Mouse (Mus musculus) intestine, postnatal 0 days (tissue): ENCODE data around the gene Zfp831. TPM values are rescaled to one million over a fixed set of nuclear protein-coding genes. Genes with fewer than 3 reads are reported as not detected.

Source experiments
- ATAC-seq: fragments of 200-750 bp; cut with Nextera tagmentation; 2 replicates; pipeline ENCODE4 v1.8.0; 2017; ENCODE audit warnings: mild to moderate bottlenecking, moderate TSS enrichment, moderate library complexity
- H3K27ac ChIP-seq: fragments of 300-500 bp; sonication (generic); 2 replicates; pipeline ENCODE4 v1.5.1; 2014; ENCODE audit warnings: mild to moderate bottlenecking, low read depth, low read length, moderate library complexity
- H3K27me3 ChIP-seq: fragments of 300-500 bp; sonication (generic); replicated peaks from 2 replicates; pipeline ENCODE4 v1.6.1; 2014; ENCODE audit warnings: low read length, mixed read lengths; ENCODE audit not compliant: control insufficient read depth, insufficient read depth
- H3K36me3 ChIP-seq: fragments of 300-500 bp; sonication (generic); 2 replicates; pipeline ENCODE4 v1.6.1; 2014; ENCODE audit warnings: mild to moderate bottlenecking, moderate library complexity; ENCODE audit not compliant: control insufficient read depth, insufficient read depth
- H3K4me1 ChIP-seq: fragments of 300-500 bp; sonication (generic); replicated peaks from 2 replicates; pipeline ENCODE4 v1.6.1; 2014; ENCODE audit warnings: antibody characterized with exemption, low read length, mixed read lengths; ENCODE audit not compliant: control insufficient read depth, insufficient read depth
- H3K4me2 ChIP-seq: fragments of 300-500 bp; sonication (generic); replicated peaks from 2 replicates; pipeline ENCODE4 v1.6.1; 2014; ENCODE audit warnings: low read depth, mild to moderate bottlenecking, moderate library complexity
- H3K4me3 ChIP-seq: fragments of 300-500 bp; sonication (generic); 2 replicates; pipeline ENCODE4 v1.5.1; 2014; ENCODE audit warnings: low read depth, low read length
- H3K9ac ChIP-seq: fragments of 300-500 bp; sonication (generic); 2 replicates; pipeline ENCODE4 v1.6.1; 2014; ENCODE audit warnings: mild to moderate bottlenecking, low read depth, low read length
- H3K9me3 ChIP-seq: fragments of 300-500 bp; sonication (generic); 2 replicates; pipeline ENCODE4 v1.6.1; 2016; ENCODE audit warnings: mixed run types; ENCODE audit not compliant: control insufficient read depth
- CTCF ChIP-seq: sonication (generic); IDR thresholded peaks from 2 replicates; pipeline ENCODE4 v1.5.1; 2016; ENCODE audit warnings: low read depth, mild to moderate bottlenecking, control low read depth, antibody characterized with exemption, moderate library complexity
- WGBS: fragments of 180-500 bp; shearing (Covaris S2); extraction: QIAGEN DNeasy Blood & Tissue Kit; methylation state at CpG from one replicate; pipeline ENCODE4 v1.1.7; 2014; 5-methylcytosine and 5-hydroxymethylcytosine counted together
- polyA plus RNA-seq: library from polyadenylated mRNA; unstranded; fragments of >200 nt; fragmentation: Nextera tagmentation; extraction: Ambion mirVana; gene quantifications from 2 replicates; pipeline ENCODE4 v1.2.1, GENCODE M21; 2015

Gene Zfp831
- polyA plus RNA-seq, 1 experiment from 2014 or later = not detected

DNA sequence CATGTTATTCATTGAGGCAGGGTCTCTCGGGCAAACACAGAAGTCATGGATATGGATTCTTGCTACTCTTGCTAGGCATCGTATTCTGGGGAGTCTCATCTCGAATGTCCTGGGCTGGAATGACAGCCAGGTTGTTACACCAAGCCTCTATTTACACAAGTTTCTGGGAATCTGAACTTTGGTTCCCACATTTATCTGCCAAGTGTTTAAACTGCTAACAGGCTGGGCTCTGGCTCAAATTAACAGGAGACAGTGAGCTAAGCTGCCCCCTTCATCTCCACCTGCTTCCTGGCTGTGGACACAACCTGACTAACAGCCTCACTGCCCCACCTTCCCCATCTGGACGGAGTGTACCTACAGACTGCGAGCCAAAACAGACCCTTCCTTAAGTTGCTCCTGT lies 88.6 kb downstream of the Zfp831 start:
- Histone ChIP-seq H3K36me3 (no peaks in the 10 kb centered on the region), H3K9me3 (no peaks in the 10 kb centered on the region), H3K4me1 (no peaks in the 10 kb centered on the region), H3K9ac (no peak overlapping the region), H3K27me3 (no peaks in the 10 kb centered on the region), H3K27ac (no peak overlapping the region), H3K4me3 (no peak overlapping the region), H3K4me2 (no peak overlapping the region)
- ATAC-seq = no peak
- no peak for TF ChIP-seq CTCF
- WGBS = 43% methylated on average over 5 of the region's 5 CpGs

DNA sequence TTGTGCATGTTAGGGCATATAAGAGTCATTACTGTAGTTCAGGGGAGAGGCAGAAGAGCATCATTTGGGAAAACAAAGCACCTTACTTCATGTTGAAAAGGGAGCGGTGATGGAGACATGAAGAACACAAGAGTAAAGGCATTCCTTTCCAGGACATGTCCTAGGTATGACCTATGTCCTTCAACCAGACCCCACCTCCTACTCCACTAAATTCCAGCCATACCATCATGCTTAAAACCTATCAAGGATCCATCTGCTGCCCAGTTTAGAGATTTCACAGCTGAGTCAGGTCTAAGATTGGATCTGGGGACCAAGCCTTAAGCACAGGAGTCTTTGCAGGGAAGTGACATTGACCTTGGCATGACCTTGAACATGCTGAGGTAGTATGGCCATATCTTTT lies 91.9 kb downstream of the Zfp831 start:
- Histone ChIP-seq H3K36me3 (no peaks in the 10 kb centered on the region), H3K4me2 (no peak overlapping the region), H3K27ac (no peak overlapping the region), H3K9ac (no peak overlapping the region), H3K9me3 (no peaks in the 10 kb centered on the region), H3K4me1 (no peaks in the 10 kb centered on the region), H3K27me3 (no peaks in the 10 kb centered on the region), H3K4me3 (no peak overlapping the region)
- ATAC-seq = no peak
- TF ChIP-seq CTCF = no peak
- 90% methylated on average over 1 of the region's 1 CpGs for WGBS

DNA sequence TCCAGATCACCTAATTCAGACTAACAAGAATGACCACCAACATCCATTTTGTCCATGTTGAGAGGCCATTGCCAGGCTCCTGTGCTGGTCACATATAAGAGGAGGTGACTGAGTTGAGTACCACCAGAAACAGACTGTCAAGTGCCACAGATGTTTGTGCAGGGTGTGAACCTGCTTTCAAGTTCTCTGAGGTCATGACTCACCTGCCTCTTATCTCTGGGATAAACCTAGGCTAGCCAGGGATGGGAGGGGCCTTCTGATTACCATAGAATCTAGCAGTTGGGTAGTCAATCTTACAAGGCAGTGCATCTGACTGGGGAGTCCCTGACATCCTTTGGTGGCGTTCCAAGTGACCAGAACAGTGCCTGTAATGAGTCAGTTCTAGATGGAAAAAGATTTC lies 103.8 kb downstream of the Zfp831 start:
- peak; percentile 43; the same call in 1 of the 2 replicates for ATAC-seq

DNA sequence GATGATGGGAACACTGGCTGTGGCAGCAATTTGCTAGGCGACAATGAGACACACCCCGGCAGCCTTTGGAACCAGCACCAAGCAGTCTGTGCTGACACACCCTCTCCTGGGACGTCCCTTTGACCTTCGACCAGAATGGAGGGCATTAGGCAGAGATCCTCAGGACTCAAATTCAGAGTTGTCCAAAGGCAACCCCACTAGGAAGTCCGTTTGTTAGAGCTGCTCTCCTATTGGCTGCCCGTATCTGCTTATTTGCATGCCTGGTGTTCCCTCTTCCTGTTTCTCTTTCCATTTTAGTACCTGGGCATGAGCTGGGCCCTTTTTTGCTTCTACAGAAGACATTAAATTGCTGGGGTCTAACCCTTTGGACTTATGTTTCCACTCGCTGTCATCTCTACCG lies 105.0 kb downstream of the Zfp831 start:
- TF ChIP-seq CTCF = no peak
- Histone ChIP-seq H3K9me3 (no peaks in the 10 kb centered on the region), H3K27me3 (no peaks in the 10 kb centered on the region), H3K4me2 (peak overlapping the region; percentile 49), H3K36me3 (no peaks in the 10 kb centered on the region), H3K4me3 (peak overlapping the region; percentile 16; the same call in 1 of the 2 replicates), H3K9ac (no peak overlapping the region), H3K27ac (peak overlapping the region; percentile 65; the same call in 1 of the 2 replicates), H3K4me1 (0 out of 2 replicates have a peak, but pooled peaks cover 2% of the 10 kb centered on the region)
- peak; percentile 97 for ATAC-seq
- 31% methylated on average over 8 of the region's 8 CpGs for WGBS

More for the DNA sequence above, 103.8 kb downstream of the Zfp831 start:
- TF ChIP-seq CTCF = no peak
- WGBS = 34% methylated on average over 1 of the region's 1 CpGs
- Histone ChIP-seq H3K27me3 (no peaks in the 10 kb centered on the region), H3K4me3 (no peak overlapping the region), H3K4me1 (0 out of 2 replicates have a peak, but pooled peaks cover 2% of the 10 kb centered on the region), H3K36me3 (no peaks in the 10 kb centered on the region), H3K9me3 (no peaks in the 10 kb centered on the region), H3K9ac (no peak overlapping the region), H3K27ac (no peak overlapping the region), H3K4me2 (no peak overlapping the region)

DNA sequence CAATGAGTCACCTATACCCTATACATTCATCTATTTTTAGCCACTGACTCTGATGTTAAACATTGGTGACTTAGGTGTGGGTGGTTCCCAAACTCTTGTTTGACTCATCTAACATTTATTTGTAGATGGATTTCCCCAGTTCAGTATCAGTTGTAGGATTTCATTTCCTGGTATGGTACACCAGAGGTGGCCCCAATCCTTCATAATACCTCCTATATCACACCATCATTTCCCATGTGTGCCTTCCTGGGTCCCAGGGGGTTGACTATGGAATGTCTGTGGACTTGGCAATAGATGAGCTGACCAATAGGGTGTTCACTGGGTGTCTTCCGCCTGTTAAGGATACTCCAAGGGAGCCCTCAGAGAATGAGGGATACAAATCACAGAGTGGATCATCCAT lies 109.9 kb downstream of the Zfp831 start:
- Histone ChIP-seq H3K9ac (no peak overlapping the region), H3K4me2 (no peak overlapping the region), H3K27ac (no peak overlapping the region), H3K4me3 (no peak overlapping the region), H3K9me3 (no peaks in the 10 kb centered on the region), H3K36me3 (no peaks in the 10 kb centered on the region), H3K27me3 (no peaks in the 10 kb centered on the region), H3K4me1 (no peaks in the 10 kb centered on the region)
- no peak for ATAC-seq
- TF ChIP-seq CTCF = no peak
- WGBS = 90% methylated on average over 1 of the region's 1 CpGs

DNA sequence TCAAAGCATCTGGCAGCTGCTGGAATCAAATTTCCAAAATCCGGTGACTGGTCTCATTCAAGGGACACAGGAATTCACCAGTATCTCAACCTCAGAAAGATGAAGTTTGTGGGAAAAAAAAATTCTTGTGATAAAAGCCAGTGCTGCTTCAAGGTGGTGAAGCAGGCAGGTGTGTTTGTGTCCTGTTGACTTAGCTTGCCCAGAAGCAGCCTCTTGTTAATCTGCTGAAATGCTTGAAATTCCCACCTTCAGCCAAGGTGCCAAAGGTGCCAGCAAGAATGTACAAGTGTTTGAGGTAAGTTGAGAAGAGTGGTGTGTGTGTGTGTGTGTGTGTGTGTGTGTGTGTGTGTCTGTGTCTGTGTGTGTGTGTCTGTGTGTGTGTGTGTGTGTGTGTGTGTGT lies 110.9 kb downstream of the Zfp831 start:
- ATAC-seq = no peak
- H3K4me2 ChIP-seq = no peak overlapping the region
- no peaks in the 10 kb centered on the region for H3K36me3 ChIP-seq
- H3K9me3 ChIP-seq = no peaks in the 10 kb centered on the region
- H3K9ac ChIP-seq = no peak overlapping the region
- H3K4me1 ChIP-seq = no peaks in the 10 kb centered on the region
- no peak overlapping the region for H3K27ac ChIP-seq
- H3K27me3 ChIP-seq = no peaks in the 10 kb centered on the region
- TF ChIP-seq CTCF = no peak
- no peak overlapping the region for H3K4me3 ChIP-seq
- WGBS = 75% methylated on average over 1 of the region's 1 CpGs

DNA sequence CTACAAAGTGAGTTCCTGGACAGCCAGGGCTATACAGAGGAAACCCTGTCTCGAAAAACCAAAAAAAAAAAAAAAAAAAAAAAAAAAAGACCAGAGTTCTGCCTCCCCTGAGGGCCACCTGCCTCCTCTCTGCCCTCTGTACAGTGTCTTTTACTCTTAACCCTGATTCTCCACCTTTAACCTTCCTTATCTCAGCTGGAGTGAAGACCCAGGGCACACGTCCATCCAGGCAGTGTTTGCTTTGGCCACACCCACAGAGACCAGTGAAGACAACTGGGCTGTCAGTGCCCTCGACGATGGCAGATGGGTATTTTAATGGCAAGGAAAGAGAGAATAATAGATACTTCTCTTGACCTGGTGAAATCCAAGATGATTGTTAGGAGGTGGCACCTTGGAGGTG lies 115.9 kb downstream of the Zfp831 start:
- Histone ChIP-seq H3K27me3 (no peaks in the 10 kb centered on the region), H3K27ac (no peak overlapping the region), H3K4me2 (no peak overlapping the region), H3K36me3 (no peaks in the 10 kb centered on the region), H3K9me3 (no peaks in the 10 kb centered on the region), H3K9ac (no peak overlapping the region), H3K4me1 (no peaks in the 10 kb centered on the region), H3K4me3 (no peak overlapping the region)
- ATAC-seq = no peak
- 56% methylated on average over 4 of the region's 4 CpGs for WGBS
- no peak for TF ChIP-seq CTCF

Other genes starting within 250 kb of the Zfp831 start
- gene Nelfcd, start 227.7 kb upstream of the Zfp831 start, polyA plus RNA-seq = 31.0 and 32.1 TPM in 2 replicates
- gene Ctsz, start 204.5 kb upstream of the Zfp831 start, polyA plus RNA-seq = 829 and 892 TPM in 2 replicates
- gene Tubb1, start 192.8 kb upstream of the Zfp831 start, polyA plus RNA-seq = not detected in 2 replicates
- gene Atp5e, start 179.4 kb upstream of the Zfp831 start, polyA plus RNA-seq = 1,035 and 1,046 TPM in 2 replicates
- 108 and 109 TPM in 2 replicates for gene Prelid3b, start 170.5 kb upstream of the Zfp831 start, polyA plus RNA-seq
- 5.1 and 5.4 TPM in 2 replicates for gene Edn3, start 117.1 kb downstream of the Zfp831 start, polyA plus RNA-seq